26 mouse cellular contexts compared by ENCODE assay signal in genomic region chr2:166333818-166334217, GRCm38 (mm10).
DNase-seq lines count a peak whose midpoint lies in the region; ATAC-seq and TF ChIP-seq lines count a peak whose summit lies in the region.
"Had no signal": no experiment of that assay in that cellular context is flagged by ENCODE, and none has a peak within 500 bp of the region (broad histone marks: within the 10 kb centered on the region; RNA-seq: fewer than 3 reads in every experiment).

No protein-coding gene starts in this region.

- 41% methylated on average over 4 of the region's 4 CpGs for WGBS in lung, embryonic 14.5 days
- WGBS in intestine, embryonic 15.5 days, result 57% methylated on average over 4 of the region's 4 CpGs
- WGBS in limb, embryonic 15.5 days, result 37% methylated on average over 4 of the region's 4 CpGs
- WGBS in liver, embryonic 11.5 days, result 70% methylated on average over 4 of the region's 4 CpGs

- no peak overlapping the region for H3K4me2 ChIP-seq in lung, embryonic 14.5 days
- H3K4me2 ChIP-seq in intestine, embryonic 15.5 days (replicated peaks), result no peak overlapping the region
- H3K4me2 ChIP-seq in limb, embryonic 15.5 days, result no peak overlapping the region
- no peak overlapping the region for H3K4me2 ChIP-seq in liver, embryonic 11.5 days
- H3K4me2 ChIP-seq: heart, embryonic 15.5 days; hindbrain, embryonic 15.5 days; liver, embryonic 15.5 days; midbrain, embryonic 12.5 days had no signal

- peak overlapping the region; percentile 46; the same call in 1 of the 2 replicates for H3K27ac ChIP-seq in lung, embryonic 14.5 days (ENCODE audit: low read depth)
- H3K27ac ChIP-seq in intestine, embryonic 15.5 days, result peak overlapping the region; percentile 70
- peak overlapping the region; percentile 84 for H3K27ac ChIP-seq in limb, embryonic 15.5 days
- no peak overlapping the region for H3K27ac ChIP-seq in liver, embryonic 11.5 days (ENCODE audit: low read depth, low read length)
- H3K27ac ChIP-seq: forebrain, embryonic 10.5 days; heart, adult 2 months; hindbrain, embryonic 15.5 days; liver, embryonic 15.5 days; midbrain, embryonic 12.5 days had no signal

- no peaks in the 10 kb centered on the region for H3K36me3 ChIP-seq in lung, embryonic 14.5 days (ENCODE audit: insufficient read depth)
- no peaks in the 10 kb centered on the region for H3K36me3 ChIP-seq in intestine, embryonic 15.5 days
- H3K36me3 ChIP-seq in limb, embryonic 15.5 days, result no peaks in the 10 kb centered on the region
- H3K36me3 ChIP-seq in liver, embryonic 11.5 days (ENCODE audit: control insufficient read depth, insufficient read depth, low read length), result no peaks in the 10 kb centered on the region
- H3K36me3 ChIP-seq: forebrain, embryonic 10.5 days; G1E; heart, embryonic 15.5 days; hindbrain, embryonic 15.5 days; liver, embryonic 15.5 days; midbrain, embryonic 12.5 days had no signal

- ATAC-seq in lung, embryonic 14.5 days (ENCODE audit: insufficient read depth), result no peak
- no peak for ATAC-seq in intestine, embryonic 15.5 days
- ATAC-seq in limb, embryonic 15.5 days (ENCODE audit: insufficient number of reproducible peaks, low FRiP score, low TSS enrichment, low read depth), result no peak
- no peak for ATAC-seq in liver, embryonic 11.5 days (replicated peaks; ENCODE audit: low FRiP score)
- no peak for ATAC-seq in megakaryocyte, adult 5-6 weeks (ENCODE audit: poor library complexity, severe bottlenecking)
- ATAC-seq: forebrain, postnatal 0 days; Patski had no signal

- no peak for TF ChIP-seq CTCF in lung, embryonic 14.5 days (IDR thresholded peaks at IDR 0.05; ENCODE audit: low read depth)

- H3K27me3 ChIP-seq in lung, embryonic 14.5 days (ENCODE audit: insufficient read depth, low read length), result no peaks in the 10 kb centered on the region; the same call in 1 of the 2 replicates
- no peaks in the 10 kb centered on the region for H3K27me3 ChIP-seq in intestine, embryonic 15.5 days (replicated peaks)
- no peaks in the 10 kb centered on the region for H3K27me3 ChIP-seq in limb, embryonic 15.5 days
- H3K27me3 ChIP-seq in liver, embryonic 11.5 days (replicated peaks; ENCODE audit: control insufficient read depth, insufficient read depth, low read length), result no peaks in the 10 kb centered on the region
- H3K27me3 ChIP-seq: heart, embryonic 15.5 days; liver, embryonic 15.5 days; midbrain, embryonic 12.5 days; Patski had no signal

- H3K4me1 ChIP-seq in lung, embryonic 14.5 days (ENCODE audit: insufficient read depth), result peaks cover 12% of the 10 kb centered on the region
- peaks cover 30% of the 10 kb centered on the region for H3K4me1 ChIP-seq in intestine, embryonic 15.5 days (replicated peaks)
- peaks cover 71% of the 10 kb centered on the region for H3K4me1 ChIP-seq in limb, embryonic 15.5 days
- H3K4me1 ChIP-seq in liver, embryonic 11.5 days (replicated peaks; ENCODE audit: control insufficient read depth, insufficient read depth, low read length), result 0 out of 2 replicates have a peak, but pooled peaks cover 3% of the 10 kb centered on the region
- H3K4me1 ChIP-seq: liver, embryonic 15.5 days had no signal

- H3K9ac ChIP-seq in lung, embryonic 14.5 days, result no peak overlapping the region
- H3K9ac ChIP-seq in intestine, embryonic 15.5 days, result no peak overlapping the region
- H3K9ac ChIP-seq in limb, embryonic 15.5 days, result no peak overlapping the region
- H3K9ac ChIP-seq in liver, embryonic 11.5 days (ENCODE audit: low read depth, low read length), result no peak overlapping the region
- H3K9ac ChIP-seq: forebrain, postnatal 0 days; heart, embryonic 15.5 days; hindbrain, embryonic 15.5 days; liver, embryonic 15.5 days; midbrain, embryonic 12.5 days had no signal

- H3K4me3 ChIP-seq in lung, embryonic 14.5 days (ENCODE audit: low read depth, low read length), result no peak overlapping the region
- H3K4me3 ChIP-seq in intestine, embryonic 15.5 days (replicated peaks), result no peak overlapping the region
- no peak overlapping the region for H3K4me3 ChIP-seq in limb, embryonic 15.5 days
- no peak overlapping the region for H3K4me3 ChIP-seq in liver, embryonic 11.5 days (ENCODE audit: low read depth, low read length)
- H3K4me3 ChIP-seq: forebrain, embryonic 10.5 days; heart, adult 2 months; heart, embryonic 15.5 days; hindbrain, embryonic 15.5 days; liver, embryonic 15.5 days; midbrain, embryonic 12.5 days had no signal

- H3K9me3 ChIP-seq in lung, embryonic 14.5 days (ENCODE audit: low read depth, low read length), result no peaks in the 10 kb centered on the region
- no peaks in the 10 kb centered on the region for H3K9me3 ChIP-seq in intestine, embryonic 15.5 days
- H3K9me3 ChIP-seq in limb, embryonic 15.5 days, result no peaks in the 10 kb centered on the region
- H3K9me3 ChIP-seq in liver, embryonic 11.5 days (ENCODE audit: control insufficient read depth, low read length), result no peaks in the 10 kb centered on the region
- H3K9me3 ChIP-seq: forebrain, embryonic 10.5 days; heart, embryonic 15.5 days; hindbrain, embryonic 15.5 days; liver, embryonic 15.5 days; midbrain, embryonic 12.5 days had no signal

- DNase-seq in lung, embryonic 14.5 days, result peak; percentile 47
- no peak for DNase-seq in lung, postnatal 10 days
- no peak for DNase-seq in liver, embryonic 11.5 days (ENCODE audit: low spot score)
- DNase-seq in kidney, postnatal 36 days, result no peak
- DNase-seq: adrenal gland, adult 8-10 months; B cell, adult 2 months; cerebellum, adult 18-20 months; cerebellum, postnatal 14 days; forebrain, postnatal 0 days; gastrocnemius, postnatal 36 days; heart, adult 2 months; heart, postnatal 4 days; kidney, adult 18-20 months; kidney, postnatal 10 days; thymus, adult 18-20 months; thymus, postnatal 4 days had no signal
